Mouse (Mus musculus): ENCODE results near the gene Suds3. TPM values are rescaled to one million over a fixed set of nuclear protein-coding genes. Genes with fewer than 3 reads are reported as not detected.

The Suds3 gene
- total and polyA plus RNA-seq, 2 experiments, result 61.4 to 77.1 TPM

DNA sequence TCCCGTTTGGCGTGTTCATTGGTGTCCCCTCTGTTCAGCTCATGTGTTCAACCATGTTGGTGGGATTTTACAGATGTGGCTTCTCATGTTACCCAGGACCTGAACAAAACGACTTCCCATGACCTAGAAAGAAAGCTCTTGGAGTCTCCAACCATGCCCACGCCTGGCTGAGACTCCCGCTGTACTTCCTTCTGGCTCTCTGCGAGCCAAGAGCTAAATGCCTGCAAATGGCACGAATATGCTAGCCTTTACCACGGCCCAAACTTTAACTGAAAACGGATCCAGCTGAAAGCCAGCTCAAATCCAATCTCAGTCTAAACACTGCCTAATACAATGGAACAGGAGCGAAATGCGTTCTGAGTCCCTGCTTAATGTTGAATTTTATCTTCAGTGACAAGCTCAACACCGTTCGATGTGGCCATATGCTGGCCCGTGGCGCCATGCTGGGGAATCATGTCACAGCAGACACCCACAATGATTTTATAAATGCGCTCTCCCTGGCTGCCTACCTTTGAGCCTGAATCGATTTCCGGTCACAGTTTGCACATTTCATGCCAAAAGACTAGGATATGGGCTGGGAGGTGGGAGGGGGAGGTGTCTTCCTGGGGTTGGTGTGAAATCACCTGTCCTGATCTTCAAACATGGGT lies 55.3 kb downstream of the Suds3 start:
- H3K27ac ChIP-seq (replicated peaks; ENCODE audit: insufficient read depth, low read depth, low read length), result no peak overlapping the region
- no peaks in the 10 kb centered on the region for H3K27me3 ChIP-seq (ENCODE audit: control insufficient read depth, insufficient read depth, low read length)
- peak; percentile 48 for DNase-seq (ENCODE audit: extremely low read depth, low read depth, low spot score)
- no peak overlapping the region for H3K9ac ChIP-seq (ENCODE audit: low read depth, low read length)
- no peaks in the 10 kb centered on the region for H3K79me2 ChIP-seq (ENCODE audit: control insufficient read depth, insufficient read depth, low read length)
- H3K36me3 ChIP-seq (ENCODE audit: control insufficient read depth, insufficient read depth, low read length), result no peaks in the 10 kb centered on the region
- H3K4me1 ChIP-seq (ENCODE audit: control insufficient read depth, insufficient read depth, low read length), result no peaks in the 10 kb centered on the region
- TF ChIP-seq CTCF (IDR thresholded peaks at IDR 0.05; ENCODE audit: low read depth, low read length) (no peak), POLR2A (IDR thresholded peaks at IDR 0.05; ENCODE audit: extremely low read depth, insufficient read depth, low read length) (no peak)
- no peak overlapping the region for H3K4me3 ChIP-seq (ENCODE audit: insufficient read depth, low read depth, low read length)
- WGBS, result 72% methylated on average over 18 of the region's 18 CpGs

DNA sequence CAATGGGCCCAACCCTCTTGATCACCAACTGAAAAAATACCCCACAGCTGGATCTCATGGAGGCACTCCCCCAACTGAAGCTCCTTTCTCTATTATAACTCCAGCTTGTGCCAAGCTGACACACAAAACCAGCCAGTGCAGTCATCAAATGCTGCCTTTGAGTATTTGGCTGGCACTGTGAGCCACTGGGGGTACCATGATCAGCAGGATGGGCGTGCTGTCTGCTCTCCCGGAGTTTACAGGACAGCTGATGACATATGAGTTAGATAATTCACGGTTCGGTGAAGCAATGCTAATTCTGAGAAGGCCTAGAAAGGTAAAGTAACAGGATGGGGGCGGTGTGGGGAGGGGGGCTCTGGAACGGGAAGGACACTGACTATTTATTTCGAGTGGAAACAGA lies 66.0 kb downstream of the Suds3 start:
- no peak overlapping the region for H3K9ac ChIP-seq (ENCODE audit: low read depth, low read length)
- H3K27ac ChIP-seq (replicated peaks; ENCODE audit: insufficient read depth, low read depth, low read length), result no peak overlapping the region
- no peaks in the 10 kb centered on the region for H3K36me3 ChIP-seq (ENCODE audit: control insufficient read depth, insufficient read depth, low read length)
- H3K4me3 ChIP-seq (ENCODE audit: insufficient read depth, low read depth, low read length), result no peak overlapping the region
- WGBS, result 87% methylated on average over 7 of the region's 7 CpGs
- no peaks in the 10 kb centered on the region for H3K79me2 ChIP-seq (ENCODE audit: control insufficient read depth, insufficient read depth, low read length)
- no peaks in the 10 kb centered on the region for H3K4me1 ChIP-seq (ENCODE audit: control insufficient read depth, insufficient read depth, low read length)
- no peak for DNase-seq (ENCODE audit: extremely low read depth, low read depth, low spot score)
- H3K27me3 ChIP-seq (ENCODE audit: control insufficient read depth, insufficient read depth, low read length), result no peaks in the 10 kb centered on the region
- TF ChIP-seq CTCF (IDR thresholded peaks at IDR 0.05; ENCODE audit: low read depth, low read length) (no peak), POLR2A (IDR thresholded peaks at IDR 0.05; ENCODE audit: extremely low read depth, insufficient read depth, low read length) (no peak)

DNA sequence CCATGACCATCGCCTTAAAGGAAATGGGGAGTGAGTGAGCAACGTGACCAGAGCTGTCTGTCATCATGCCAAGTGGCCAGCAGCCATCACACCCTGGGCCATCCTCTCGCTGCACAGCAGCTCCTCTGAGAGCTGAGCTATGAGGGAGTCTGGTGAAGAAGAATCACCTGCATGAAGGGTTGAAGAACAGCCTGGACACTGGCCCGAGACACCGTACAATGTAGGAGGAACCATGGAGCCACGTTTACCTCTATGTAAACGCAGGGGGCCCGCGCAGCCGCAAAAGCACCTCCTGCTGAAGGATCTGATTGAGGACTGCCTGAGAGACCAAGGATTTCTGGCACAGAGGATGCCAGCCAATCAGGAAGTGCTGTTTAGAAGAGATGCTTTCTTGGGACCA lies 70.8 kb downstream of the Suds3 start:
- Histone ChIP-seq H3K36me3 (ENCODE audit: control insufficient read depth, insufficient read depth, low read length) (no peaks in the 10 kb centered on the region), H3K9ac (ENCODE audit: low read depth, low read length) (no peak overlapping the region), H3K4me3 (ENCODE audit: insufficient read depth, low read depth, low read length) (no peak overlapping the region), H3K79me2 (ENCODE audit: control insufficient read depth, insufficient read depth, low read length) (no peaks in the 10 kb centered on the region), H3K27me3 (ENCODE audit: control insufficient read depth, insufficient read depth, low read length) (no peaks in the 10 kb centered on the region), H3K27ac (replicated peaks; ENCODE audit: insufficient read depth, low read depth, low read length) (no peak overlapping the region), H3K4me1 (ENCODE audit: control insufficient read depth, insufficient read depth, low read length) (no peaks in the 10 kb centered on the region)
- 53% methylated on average over 10 of the region's 10 CpGs for WGBS
- TF ChIP-seq POLR2A (IDR thresholded peaks at IDR 0.05; ENCODE audit: extremely low read depth, insufficient read depth, low read length) (no peak), CTCF (IDR thresholded peaks at IDR 0.05; ENCODE audit: low read depth, low read length) (no peak)
- no peak for DNase-seq (ENCODE audit: extremely low read depth, low read depth, low spot score)

DNA sequence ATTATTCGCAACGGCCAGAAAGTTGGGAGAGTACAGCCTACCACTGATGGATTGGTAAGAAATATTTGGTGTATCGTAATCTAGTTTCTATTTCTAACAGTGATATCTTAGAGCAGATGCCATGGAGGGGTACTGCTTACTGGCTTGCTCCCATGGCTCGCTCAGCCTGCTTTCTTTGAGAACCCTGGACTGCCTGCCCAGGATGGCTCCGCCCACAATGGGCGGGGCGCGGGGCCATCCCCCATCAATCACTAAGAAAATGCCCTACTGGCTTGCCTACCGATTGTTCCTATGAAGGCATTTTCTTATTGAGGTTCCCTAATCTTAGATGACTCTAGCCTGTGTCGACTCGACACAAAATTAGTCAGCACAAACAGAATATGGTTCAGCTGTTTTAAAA lies 73.3 kb downstream of the Suds3 start:
- no peaks in the 10 kb centered on the region for H3K79me2 ChIP-seq (ENCODE audit: control insufficient read depth, insufficient read depth, low read length)
- no peak for TF ChIP-seq CTCF (IDR thresholded peaks at IDR 0.05; ENCODE audit: low read depth, low read length)
- H3K36me3 ChIP-seq (ENCODE audit: control insufficient read depth, insufficient read depth, low read length), result no peaks in the 10 kb centered on the region
- no peak overlapping the region for H3K27ac ChIP-seq (replicated peaks; ENCODE audit: insufficient read depth, low read depth, low read length)
- H3K4me3 ChIP-seq (ENCODE audit: insufficient read depth, low read depth, low read length), result no peak overlapping the region
- 70% methylated on average over 11 of the region's 11 CpGs for WGBS
- no peak overlapping the region for H3K9ac ChIP-seq (ENCODE audit: low read depth, low read length)
- DNase-seq (ENCODE audit: extremely low read depth, low read depth, low spot score), result no peak
- H3K4me1 ChIP-seq (ENCODE audit: control insufficient read depth, insufficient read depth, low read length), result no peaks in the 10 kb centered on the region
- no peaks in the 10 kb centered on the region for H3K27me3 ChIP-seq (ENCODE audit: control insufficient read depth, insufficient read depth, low read length)

Other genes starting within 250 kb of the Suds3 start
- gene Taok3, start 4.0 kb upstream of the Suds3 start, total RNA-seq (2014; rRNA removed), result 23.0 and 27.9 TPM in 2 replicates
- gene Taok3, start 4.0 kb upstream of the Suds3 start, polyA plus RNA-seq (2012; rRNA removed), result 14.7 and 16.2 TPM in 2 replicates
- gene Pebp1, start 171.5 kb upstream of the Suds3 start, total RNA-seq (2014; rRNA removed), result 252 and 253 TPM in 2 replicates
- gene Pebp1, start 171.5 kb upstream of the Suds3 start, polyA plus RNA-seq (2012; rRNA removed), result 719 and 995 TPM in 2 replicates
- 1.5 and 1.8 TPM in 2 replicates for gene Vsig10, start 203.0 kb upstream of the Suds3 start, total RNA-seq (2014; rRNA removed)
- gene Vsig10, start 203.0 kb upstream of the Suds3 start, polyA plus RNA-seq (2012; rRNA removed), result 2.5 and 4.5 TPM in 2 replicates
- 27.9 and 41.8 TPM in 2 replicates for gene Wsb2, start 241.2 kb upstream of the Suds3 start, total RNA-seq (2014; rRNA removed)
- 70.9 and 87.9 TPM in 2 replicates for gene Wsb2, start 241.2 kb upstream of the Suds3 start, polyA plus RNA-seq (2012; rRNA removed)